ENCODE assay signal across 9 mouse cellular contexts in genomic region chr8:104640831-104641370, GRCm38 (mm10). TPM values are rescaled to one million over a fixed set of nuclear protein-coding genes. Genes with fewer than 3 reads are reported as not detected.
A peak's percentile ranks its signal among the peaks of the same experiment; 100 is the strongest.
DNase-seq lines count a peak whose midpoint lies in the region; ATAC-seq and TF ChIP-seq lines count a peak whose summit lies in the region.
"Had no signal": no experiment of that assay in that cellular context is flagged by ENCODE, and none has a peak within 500 bp of the region (broad histone marks: within the 10 kb centered on the region; RNA-seq: fewer than 3 reads in every experiment).

No protein-coding gene starts in this region.

- no peaks in the 10 kb centered on the region for H3K27me3 ChIP-seq in liver, adult 2 months (ENCODE audit: control insufficient read depth, insufficient read depth, low read length)
- H3K27me3 ChIP-seq in embryonic facial prominence, embryonic 12.5 days: no peaks in the 10 kb centered on the region
- H3K27me3 ChIP-seq in hindbrain, embryonic 13.5 days: no peaks in the 10 kb centered on the region
- H3K27me3 ChIP-seq in midbrain, embryonic 10.5 days (ENCODE audit: low read depth, poor library complexity, severe bottlenecking): no peaks in the 10 kb centered on the region

- H3K36me3 ChIP-seq in liver, adult 2 months (ENCODE audit: control insufficient read depth, insufficient read depth, low read length): no peaks in the 10 kb centered on the region; the same call in 1 of the 2 replicates
- H3K36me3 ChIP-seq in embryonic facial prominence, embryonic 12.5 days: 0 out of 2 replicates have a peak, but pooled peaks cover 9% of the 10 kb centered on the region
- peaks cover 31% of the 10 kb centered on the region for H3K36me3 ChIP-seq in hindbrain, embryonic 13.5 days
- H3K36me3 ChIP-seq in midbrain, embryonic 10.5 days: peaks cover 26% of the 10 kb centered on the region

- WGBS in liver, adult 2 months: 1% methylated on average over 25 of the region's 25 CpGs
- 12% methylated on average over 25 of the region's 25 CpGs for WGBS in embryonic facial prominence, embryonic 12.5 days
- WGBS in hindbrain, embryonic 13.5 days: 10% methylated on average over 25 of the region's 25 CpGs
- 12% methylated on average over 25 of the region's 25 CpGs for WGBS in midbrain, embryonic 10.5 days

- peak overlapping the region; percentile 85 for H3K9ac ChIP-seq in liver, adult 2 months (ENCODE audit: low read depth, low read length)
- peak overlapping the region; percentile 89 for H3K9ac ChIP-seq in embryonic facial prominence, embryonic 12.5 days
- H3K9ac ChIP-seq in hindbrain, embryonic 13.5 days: peak overlapping the region; percentile 87

- TF ChIP-seq POLR2A in liver, adult 2 months (IDR thresholded peaks at IDR 0.05; ENCODE audit: extremely low read depth, insufficient read depth, low read length): no peak

- peak overlapping the region; percentile 43 for H3K27ac ChIP-seq in liver, adult 2 months (replicated peaks; ENCODE audit: insufficient read depth, low read depth, low read length)
- H3K27ac ChIP-seq in embryonic facial prominence, embryonic 12.5 days: no peak overlapping the region
- H3K27ac ChIP-seq in hindbrain, embryonic 13.5 days: no peak overlapping the region
- H3K27ac ChIP-seq in midbrain, embryonic 10.5 days (replicated peaks): peak overlapping the region; percentile 89

- peaks cover 10% of the 10 kb centered on the region for H3K4me1 ChIP-seq in liver, adult 2 months (ENCODE audit: control insufficient read depth, insufficient read depth, low read length)
- peaks cover 10% of the 10 kb centered on the region for H3K4me1 ChIP-seq in embryonic facial prominence, embryonic 12.5 days
- H3K4me1 ChIP-seq in hindbrain, embryonic 13.5 days (replicated peaks): peaks cover 23% of the 10 kb centered on the region
- H3K4me1 ChIP-seq in midbrain, embryonic 10.5 days: peaks cover 22% of the 10 kb centered on the region

- H3K4me2 ChIP-seq in embryonic facial prominence, embryonic 12.5 days (replicated peaks): peak overlapping the region; percentile 90
- peak overlapping the region; percentile 95 for H3K4me2 ChIP-seq in hindbrain, embryonic 13.5 days

- H3K79me2 ChIP-seq in liver, adult 2 months (ENCODE audit: control insufficient read depth, insufficient read depth, low read length): no peaks in the 10 kb centered on the region

- no peak for TF ChIP-seq CTCF in liver, adult 2 months (IDR thresholded peaks at IDR 0.05; ENCODE audit: low read depth, low read length)

- no peak for ATAC-seq in embryonic facial prominence, embryonic 12.5 days (ENCODE audit: insufficient number of reproducible peaks, insufficient read depth, low FRiP score, low TSS enrichment)
- peak; percentile 11; the same call in 1 of the 2 replicates for ATAC-seq in hindbrain, embryonic 13.5 days (ENCODE audit: low FRiP score)

- DNase-seq in liver, adult 2 months (ENCODE audit: extremely low read depth, low read depth, low spot score): peak; percentile 50
- no peak for DNase-seq in liver
- DNase-seq in midbrain, embryonic 10.5 days (ENCODE audit: low spot score): no peak
- no peak for DNase-seq in adrenal gland, adult 8-10 months
- DNase-seq in ovary, postnatal 36 days (ENCODE audit: low spot score): no peak
- DNase-seq in adrenal gland, postnatal 10 days: no peak

- H3K4me3 ChIP-seq in liver, adult 2 months (ENCODE audit: insufficient read depth, low read depth, low read length): peak overlapping the region; percentile 87
- H3K4me3 ChIP-seq in embryonic facial prominence, embryonic 12.5 days: peak overlapping the region; percentile 83
- peak overlapping the region; percentile 83 for H3K4me3 ChIP-seq in hindbrain, embryonic 13.5 days
- peak overlapping the region; percentile 82 for H3K4me3 ChIP-seq in midbrain, embryonic 10.5 days

- no peaks in the 10 kb centered on the region for H3K9me3 ChIP-seq in embryonic facial prominence, embryonic 12.5 days
- no peaks in the 10 kb centered on the region for H3K9me3 ChIP-seq in hindbrain, embryonic 13.5 days
- H3K9me3 ChIP-seq in midbrain, embryonic 10.5 days (replicated peaks): no peaks in the 10 kb centered on the region

RNA-seq across cellular contexts. Expression of gene Ciao2b, which starts 0.9 kb away (rescaled TPM):
- 18.7 and 18.9 TPM in 2 replicates for total RNA-seq in liver, adult 2 months (2014; rRNA removed)
- 20.4 and 24.2 TPM in 2 replicates for polyA plus RNA-seq in liver, adult 2 months (2012; rRNA removed)
- 83.7 and 87.9 TPM in 2 replicates for polyA plus RNA-seq in embryonic facial prominence, embryonic 12.5 days (2016; fragmentation: Nextera tagmentation; extraction: Ambion mirVana)
- polyA plus RNA-seq in hindbrain, embryonic 13.5 days (2015; fragmentation: Nextera tagmentation; extraction: Ambion mirVana): 131 and 134 TPM in 2 replicates
- polyA plus RNA-seq in midbrain, embryonic 10.5 days (2016; fragmentation: Nextera tagmentation; extraction: Ambion mirVana): 107 and 110 TPM in 2 replicates
- total RNA-seq in adrenal gland, adult 8-10 months (2022): 10 to 100 TPM; 33.1 to 44.9 (median 41.1) TPM
- total RNA-seq in adrenal gland, postnatal 10 days (2021): 10 to 100 TPM; 41.0 to 41.3 TPM

RNA-seq across cellular contexts. Expression of gene Rrad, which starts 9.8 kb away (rescaled TPM):
- 0.34 and 0.46 TPM in 2 replicates for total RNA-seq in liver, adult 2 months (2014; rRNA removed)
- polyA plus RNA-seq in liver, adult 2 months (2012; rRNA removed): 0.23 and 0.50 TPM in 2 replicates
- 3.5 and 5.1 TPM in 2 replicates for polyA plus RNA-seq in embryonic facial prominence, embryonic 12.5 days (2016; fragmentation: Nextera tagmentation; extraction: Ambion mirVana)
- polyA plus RNA-seq in hindbrain, embryonic 13.5 days (2015; fragmentation: Nextera tagmentation; extraction: Ambion mirVana): 3.1 and 4.0 TPM in 2 replicates
- 1.3 and 2.0 TPM in 2 replicates for polyA plus RNA-seq in midbrain, embryonic 10.5 days (2016; fragmentation: Nextera tagmentation; extraction: Ambion mirVana)
- total RNA-seq in adrenal gland, adult 8-10 months (2022): 10 to 100 TPM in 2 of 4 experiments, 1 to 10 TPM in 2; 2.7 to 16.3 (median 7.6) TPM
- 1 to 10 TPM; 5.6 to 9.1 TPM for total RNA-seq in adrenal gland, postnatal 10 days (2021)

RNA-seq across cellular contexts. Expression of gene Cdh16, which starts 16.7 kb away (rescaled TPM):
- total RNA-seq in liver, adult 2 months (2014; rRNA removed): 0.07 TPM in 1 of 2 replicates, not detected in the other
- not detected in 2 replicates for polyA plus RNA-seq in liver, adult 2 months (2012; rRNA removed)
- polyA plus RNA-seq in embryonic facial prominence, embryonic 12.5 days (2016; fragmentation: Nextera tagmentation; extraction: Ambion mirVana): not detected in 2 replicates
- not detected in 2 replicates for polyA plus RNA-seq in hindbrain, embryonic 13.5 days (2015; fragmentation: Nextera tagmentation; extraction: Ambion mirVana)
- not detected in 2 replicates for polyA plus RNA-seq in midbrain, embryonic 10.5 days (2016; fragmentation: Nextera tagmentation; extraction: Ambion mirVana)
- under 1 TPM in 1 of 4 experiments, not detected in 3; 0.24 TPM for total RNA-seq in adrenal gland, adult 8-10 months (2022)
- under 1 TPM; 0.12 to 0.66 TPM for total RNA-seq in adrenal gland, postnatal 10 days (2021)
- polyA plus RNA-seq: brain, embryonic 14.5 days had no signal

RNA-seq across cellular contexts. Expression of gene Pdp2, which starts 49.6 kb away (rescaled TPM):
- 16.4 and 20.0 TPM in 2 replicates for total RNA-seq in liver, adult 2 months (2014; rRNA removed)
- 9.6 and 11.9 TPM in 2 replicates for polyA plus RNA-seq in liver, adult 2 months (2012; rRNA removed)
- polyA plus RNA-seq in embryonic facial prominence, embryonic 12.5 days (2016; fragmentation: Nextera tagmentation; extraction: Ambion mirVana): 13.2 and 13.7 TPM in 2 replicates
- 16.7 and 17.6 TPM in 2 replicates for polyA plus RNA-seq in hindbrain, embryonic 13.5 days (2015; fragmentation: Nextera tagmentation; extraction: Ambion mirVana)
- 14.3 and 16.5 TPM in 2 replicates for polyA plus RNA-seq in midbrain, embryonic 10.5 days (2016; fragmentation: Nextera tagmentation; extraction: Ambion mirVana)
- total RNA-seq in adrenal gland, adult 8-10 months (2022): 10 to 100 TPM; 31.7 to 43.6 (median 38.0) TPM
- total RNA-seq in adrenal gland, postnatal 10 days (2021): 10 to 100 TPM; 25.1 to 32.4 TPM

Comparison
In these comparisons a context has a peak if more than half of its experiments do, and no peak if none do; other contexts are left out.
1. H3K27ac ChIP-seq: peak in liver, adult 2 months (single experiment) and midbrain, embryonic 10.5 days (single experiment); none in embryonic facial prominence, embryonic 12.5 days (single experiment) and hindbrain, embryonic 13.5 days (single experiment).
2. Peak in every context shown above with its lines, with median percentiles within 50 percentile points of each other: H3K4me3 ChIP-seq and H3K9ac ChIP-seq.